Mouse (Mus musculus) testis, postnatal 10 days (tissue): ENCODE data around the gene Tns2.
"Not testable (repeated sequence)": the region's sequence is repeated elsewhere in the genome, so short reads cannot be mapped to it uniquely, and the experiment has no call there.

ENCODE experiments used
- DNase-seq: peaks from one replicate; pipeline ENCODE4 v3.0.0; 2021; ENCODE audit warnings: low spot score

Tns2 gene

GRCm38 (mm10) chr15:102142914-102143912 is 43.0 kb downstream of the Tns2 start:
- DNase-seq: peak; percentile 77

- peak; percentile 63 for DNase-seq
Observed at GRCm38 (mm10) chr15:102144274-102144711, 44.1 kb downstream of the Tns2 start, which contains the start of gene Igfbp6. TSS of gene Igfbp6 (plus strand) at chr15:102144362.

DNA sequence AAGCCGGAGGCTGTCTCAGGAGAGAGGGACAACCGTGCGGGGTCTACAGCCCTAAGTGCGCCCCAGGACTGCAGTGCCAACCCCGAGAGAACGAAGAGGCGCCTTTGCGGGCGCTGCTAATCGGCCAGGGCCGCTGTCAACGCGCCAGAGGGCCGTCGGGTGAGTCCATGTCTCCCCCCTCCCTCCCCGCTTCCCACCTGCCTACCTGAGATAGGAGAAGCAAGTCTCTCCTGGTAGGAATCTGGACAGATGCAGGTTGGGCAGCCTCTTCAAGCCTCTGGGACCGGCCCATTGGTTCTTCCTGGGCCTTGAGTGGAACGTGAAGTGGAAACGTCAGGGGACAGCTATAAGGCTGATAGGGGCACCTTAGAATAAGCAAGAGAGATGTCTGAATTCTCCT is 44.5 kb downstream of the Tns2 start:
- DNase-seq: no peak

- peak; percentile 60 for DNase-seq
Observed at GRCm38 (mm10) chr15:102145330-102145729, 45.1 kb downstream of the Tns2 start.

DNA sequence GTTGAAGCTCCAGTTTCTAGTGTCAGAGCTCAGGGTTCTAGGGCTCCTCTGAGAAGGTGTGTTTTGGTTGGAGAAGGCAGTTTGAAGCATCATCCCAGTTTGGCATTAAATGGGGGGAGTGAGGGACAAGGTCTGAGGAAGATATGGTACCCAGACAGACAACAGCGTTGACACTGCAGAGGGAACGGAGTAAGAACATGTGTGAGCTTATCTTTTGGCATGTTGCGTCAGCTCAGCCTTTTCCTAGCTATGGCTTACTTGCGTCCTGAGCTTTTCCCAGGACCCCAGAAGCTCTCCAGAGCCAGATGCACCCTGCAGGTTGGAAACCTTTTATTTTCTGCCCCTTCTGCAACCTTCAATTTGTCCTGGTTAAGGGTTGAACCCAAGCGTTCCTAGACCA is 45.9 kb downstream of the Tns2 start:
- DNase-seq: no peak

- peak; percentile 79 for DNase-seq
Observed at GRCm38 (mm10) chr15:102146882-102147281, 46.7 kb downstream of the Tns2 start.

DNA sequence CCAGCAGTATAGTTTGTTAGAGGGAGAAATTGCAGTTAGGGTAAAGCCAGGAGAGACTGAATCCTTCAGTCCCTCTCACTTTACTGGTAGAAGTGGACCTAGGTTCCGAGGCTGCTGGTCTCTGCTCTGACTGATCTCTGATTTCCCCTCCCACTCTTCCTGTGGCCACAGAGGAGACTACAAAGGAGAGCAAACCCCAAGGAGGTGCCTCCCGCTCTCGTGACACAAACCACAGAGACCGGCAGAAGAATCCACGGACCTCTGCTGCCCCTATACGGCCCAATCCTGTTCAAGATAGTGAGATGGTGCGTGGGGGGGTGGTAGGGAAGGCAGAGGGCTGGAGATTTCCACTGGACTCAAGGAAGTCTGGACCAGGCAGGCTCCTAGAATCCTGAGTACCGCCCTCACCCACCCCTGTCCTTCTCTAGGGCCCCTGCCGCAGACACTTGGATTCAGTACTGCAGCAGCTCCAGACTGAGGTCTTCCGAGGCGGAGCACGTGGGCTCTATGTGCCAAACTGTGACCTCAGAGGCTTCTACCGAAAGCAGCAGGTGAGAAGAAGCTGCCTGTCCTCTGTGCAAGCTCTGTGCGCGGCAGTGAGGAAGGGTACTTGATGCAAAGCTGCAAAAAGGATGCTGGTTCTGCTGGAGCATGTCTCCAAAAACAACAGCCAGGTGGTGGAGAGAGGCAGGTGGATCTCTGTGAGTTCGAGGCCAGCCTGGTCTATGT is 47.6 kb downstream of the Tns2 start:
- no peak for DNase-seq

- no peak for DNase-seq
Observed at GRCm38 (mm10) chr15:102149561-102149960, 49.3 kb downstream of the Tns2 start.

DNA sequence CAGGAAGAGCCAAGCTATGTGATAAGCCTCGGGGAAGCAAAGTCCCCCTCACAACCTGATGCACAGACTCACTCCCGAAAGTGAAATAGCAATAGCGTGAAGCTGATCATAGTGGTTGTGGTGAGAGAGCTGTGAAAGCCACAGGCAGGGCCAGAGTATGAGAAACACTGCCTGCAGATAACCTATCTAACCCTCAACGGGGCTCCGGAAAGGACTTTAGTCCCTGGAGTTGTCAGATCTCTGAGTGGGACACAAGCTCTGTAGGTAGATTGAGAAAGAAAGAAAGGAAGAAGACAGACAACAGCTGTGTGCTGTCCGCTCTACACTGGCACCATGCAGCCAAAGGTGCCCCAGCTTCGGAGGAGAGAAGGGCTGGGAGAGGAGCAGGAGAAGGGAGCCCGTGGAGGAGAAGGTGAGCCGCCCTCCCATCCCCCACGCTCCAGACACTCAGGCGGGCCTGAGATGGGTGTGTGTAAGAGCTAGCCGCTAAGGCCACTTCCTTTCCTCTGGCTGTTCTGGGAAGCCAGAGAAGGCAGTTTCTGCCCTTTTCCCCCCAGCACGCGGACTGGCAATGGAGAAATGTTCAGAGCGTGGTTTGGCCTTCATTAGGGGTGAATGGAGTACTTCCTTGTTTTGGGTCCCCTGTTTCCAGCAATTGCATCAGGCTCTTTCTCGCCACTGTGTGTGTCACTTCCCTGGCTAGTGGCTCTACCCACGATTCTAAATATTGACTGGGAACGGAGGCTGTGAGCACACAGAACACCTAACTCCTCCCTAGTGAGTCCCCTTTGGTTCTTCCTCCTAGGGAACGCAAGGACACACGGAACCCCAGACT is 50.3 kb downstream of the Tns2 start, which contains the start of gene Soat2:
Gene Soat2, plus strand, starts transcription at position 226 of the 835 bp plus-strand sequence.
- DNase-seq: peak; percentile 64

GRCm38 (mm10) chr15:102152646-102153045 is 52.4 kb downstream of the Tns2 start:
- DNase-seq: no peak

GRCm38 (mm10) chr15:102155006-102155405 is 54.8 kb downstream of the Tns2 start:
- not testable (repeated sequence) for DNase-seq

- DNase-seq: no peak
Observed at GRCm38 (mm10) chr15:102156836-102157235, 56.6 kb downstream of the Tns2 start.

DNA sequence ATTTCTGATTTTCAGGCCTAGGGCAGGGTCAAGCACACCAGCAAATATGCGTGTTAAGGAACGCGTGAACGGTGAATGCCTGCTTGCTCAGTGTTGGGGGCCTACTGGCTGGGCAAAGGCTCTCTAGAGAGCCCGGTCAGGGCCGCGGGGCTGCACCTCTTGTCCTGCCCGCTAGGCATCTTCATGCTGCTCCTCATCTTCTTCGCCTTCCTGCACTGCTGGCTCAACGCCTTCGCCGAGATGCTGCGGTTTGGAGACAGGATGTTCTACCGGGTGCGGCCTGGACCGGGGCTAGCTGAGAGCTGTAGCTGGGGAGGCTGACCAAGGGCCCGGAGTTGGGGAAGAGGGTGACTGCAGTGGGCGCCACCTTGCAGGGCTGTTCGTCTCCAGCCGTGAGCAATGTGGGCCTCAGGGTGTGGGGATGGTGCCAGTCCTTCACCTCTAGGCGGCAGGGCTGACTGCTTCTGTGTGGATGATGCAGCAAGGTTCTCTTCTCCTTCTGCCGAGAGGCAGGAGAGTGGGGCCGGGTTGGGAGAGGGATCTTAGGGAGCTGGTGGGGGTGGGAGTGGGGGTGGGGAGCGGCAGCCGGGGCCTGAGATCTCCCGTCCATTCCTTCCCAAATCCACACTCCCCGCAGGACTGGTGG is 60.3 kb downstream of the Tns2 start:
- DNase-seq: no peak

DNA sequence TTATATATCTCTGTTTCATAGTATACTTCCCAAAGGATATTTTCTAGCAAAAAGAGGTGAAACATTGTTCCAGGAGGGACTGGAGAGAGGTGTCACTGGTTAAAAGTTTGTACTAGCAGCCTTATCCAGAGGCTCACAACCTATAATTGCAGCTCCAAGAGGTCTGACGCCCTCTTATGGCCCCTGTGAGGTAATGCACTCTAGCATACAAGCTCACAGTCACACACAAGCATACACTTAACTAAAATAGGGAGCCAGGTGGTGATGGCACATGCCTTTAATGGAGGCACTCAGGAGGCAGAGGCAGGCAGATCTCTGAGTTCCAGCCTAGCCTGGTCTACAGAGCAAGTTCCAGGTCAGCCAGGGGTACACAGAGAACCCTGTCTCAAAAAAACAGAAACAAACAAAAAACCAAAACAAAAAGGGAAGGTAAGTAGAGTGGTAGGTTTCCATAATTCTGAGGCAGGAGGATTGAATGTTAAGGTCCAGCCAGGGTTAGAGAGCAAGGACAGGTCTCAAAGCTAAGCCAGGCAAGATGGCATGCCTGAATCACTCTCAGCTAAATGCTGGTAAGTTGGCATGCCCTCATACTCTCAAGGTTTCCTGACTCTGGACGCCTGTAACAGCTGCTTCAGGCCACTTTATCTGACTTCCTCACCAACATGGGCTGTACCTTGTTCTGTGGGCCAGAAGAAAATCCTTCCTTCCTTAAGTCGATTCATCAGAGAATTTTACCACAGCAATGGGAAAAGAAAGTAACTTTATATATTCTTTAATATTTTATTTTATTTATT is 63.9 kb downstream of the Tns2 start:
- no peak for DNase-seq

GRCm38 (mm10) chr15:102165468-102166100 is 65.4 kb downstream of the Tns2 start:
- DNase-seq: no peak
